Mouse (Mus musculus): ENCODE data around the gene Glmn. TPM values are rescaled to one million over a fixed set of nuclear protein-coding genes. Genes with fewer than 3 reads are reported as not detected.

Glmn gene
- total RNA-seq, 2 experiments from 2014 or later = 19.4 to 23.8 TPM

DNA sequence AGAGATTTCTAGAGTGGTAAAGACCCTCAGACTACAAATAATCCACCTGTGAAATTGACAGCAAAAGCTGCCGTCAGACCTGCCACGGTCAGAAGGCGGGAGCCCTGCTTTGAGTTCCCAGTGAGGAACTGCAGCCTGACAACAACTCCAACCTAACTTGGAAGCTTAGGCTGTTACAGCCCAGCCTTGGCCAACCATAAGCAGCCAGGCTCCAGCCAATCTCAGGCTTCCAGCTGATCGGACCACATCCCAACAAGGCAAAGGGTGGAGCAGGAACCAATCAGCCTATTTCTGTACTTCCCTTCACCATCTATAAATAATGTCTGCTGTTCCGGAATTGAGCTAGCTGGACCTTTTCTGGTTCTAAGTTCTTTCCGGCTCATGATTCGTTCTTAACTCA is 75.8 kb downstream of the Glmn start:
- peak in 1 of 2 experiments; percentile 60 for DNase-seq (ENCODE audit: low spot score in 2 of 2)
- intact Hi-C loops (cut with DNase I) = no loop called here

DNA sequence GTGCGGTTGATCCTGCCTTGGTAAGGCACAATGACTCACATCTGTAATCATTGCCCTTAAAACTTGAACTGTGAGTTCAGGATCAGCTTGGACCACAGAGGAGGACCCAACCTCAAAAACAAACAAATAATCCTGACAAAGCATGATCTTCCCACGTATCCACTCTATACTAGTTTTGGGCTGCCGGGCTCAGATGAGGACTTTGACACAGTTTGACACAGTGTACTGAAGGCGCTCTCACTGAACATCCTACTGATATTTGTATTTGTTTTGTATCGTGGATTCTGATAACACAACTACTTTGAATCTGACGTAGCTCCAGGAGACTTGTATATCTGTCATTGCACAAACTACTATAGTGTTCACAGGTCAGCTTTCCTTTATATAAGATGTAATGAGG is 76.3 kb downstream of the Glmn start:
- DNase-seq (ENCODE audit: low spot score in 2 of 2) = no peak
- intact Hi-C loops (cut with DNase I) = no loop called here

DNA sequence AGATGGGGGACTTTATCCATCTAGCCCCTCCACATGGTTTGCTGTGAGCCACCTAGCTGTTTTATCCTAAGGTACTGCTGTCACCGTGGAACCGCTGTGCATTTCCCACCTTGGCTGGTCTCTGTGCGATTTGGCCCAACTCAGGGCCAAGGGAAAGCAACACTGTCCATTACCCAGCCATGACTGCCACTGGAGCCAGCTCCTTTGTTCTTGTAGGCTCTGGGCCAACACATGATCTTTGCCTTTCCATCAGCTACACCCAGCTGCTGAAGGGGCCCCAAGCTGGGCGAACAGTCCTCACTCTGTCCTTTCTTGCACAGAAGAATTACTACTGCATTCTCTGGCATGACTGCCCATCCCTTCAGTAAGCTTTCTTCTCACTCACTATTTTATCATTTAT is 79.1 kb downstream of the Glmn start:
- no peak for DNase-seq (ENCODE audit: low spot score in 2 of 2)
- intact Hi-C loops (cut with DNase I) = no loop called here

DNA sequence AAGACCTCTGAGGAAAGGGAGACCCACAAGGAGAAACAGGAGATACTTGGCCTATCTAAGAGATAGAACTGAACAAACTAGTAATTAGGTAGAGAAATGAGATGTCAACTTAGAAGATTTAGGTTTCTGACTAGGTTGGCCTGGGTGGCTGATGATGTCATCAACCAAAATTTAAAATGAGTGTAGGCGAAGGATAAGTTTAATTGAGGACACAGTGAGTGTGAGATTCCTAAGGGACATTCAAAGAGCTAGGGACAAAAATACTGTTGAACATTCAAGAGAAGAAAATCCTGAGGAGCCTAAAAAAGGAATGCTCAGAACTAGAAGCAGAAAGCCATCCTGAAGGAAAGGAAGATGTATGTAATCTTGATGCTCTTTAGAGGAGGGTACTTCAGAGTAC is 81.6 kb downstream of the Glmn start:
- intact Hi-C loops (cut with DNase I) = no loop called here
- DNase-seq (ENCODE audit: low spot score in 2 of 2) = no peak

DNA sequence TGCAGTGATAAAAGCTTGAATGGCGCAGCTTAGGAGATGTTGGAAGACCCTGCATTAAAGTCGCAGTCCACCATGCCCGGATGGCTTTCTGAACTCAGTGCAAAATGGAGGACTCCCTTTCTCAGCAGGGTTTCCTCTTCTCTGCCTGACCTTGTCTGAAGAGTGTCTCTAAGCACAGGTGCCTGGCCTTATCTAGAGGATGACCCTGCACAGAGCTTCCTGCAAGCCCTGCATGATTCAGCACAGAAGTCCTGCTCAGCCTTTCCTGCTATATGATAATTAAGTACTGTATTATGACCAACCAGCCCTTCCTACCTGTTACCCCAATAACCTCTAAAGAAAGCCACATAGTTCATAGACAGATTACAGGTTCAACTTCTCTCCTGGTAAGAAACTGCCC is 82.2 kb downstream of the Glmn start:
- no peak for DNase-seq (ENCODE audit: low spot score in 2 of 2)
- intact Hi-C loops (cut with DNase I) = no loop called here

DNA sequence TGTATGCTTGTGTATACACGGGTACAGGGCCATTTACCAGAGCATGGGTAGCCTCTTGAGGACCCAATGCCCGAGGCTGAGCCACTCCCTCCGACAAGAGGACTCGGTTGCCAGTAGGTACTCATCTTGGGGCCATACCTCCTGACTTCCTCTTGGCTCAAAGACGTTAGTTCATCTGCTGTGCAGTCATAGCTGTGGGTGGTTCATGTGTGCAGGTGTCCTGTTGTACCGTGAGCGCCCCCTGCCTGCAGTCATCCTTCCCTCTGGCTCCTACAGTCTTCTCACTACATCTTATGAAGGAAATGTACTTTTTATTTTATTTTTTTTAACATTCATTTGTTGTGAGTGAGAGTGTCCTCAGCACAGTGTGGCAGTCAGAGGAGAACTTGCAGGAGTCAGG is 84.1 kb downstream of the Glmn start:
- DNase-seq (ENCODE audit: low spot score in 2 of 2) = no peak
- intact Hi-C loops (cut with DNase I) = no loop called here

DNA sequence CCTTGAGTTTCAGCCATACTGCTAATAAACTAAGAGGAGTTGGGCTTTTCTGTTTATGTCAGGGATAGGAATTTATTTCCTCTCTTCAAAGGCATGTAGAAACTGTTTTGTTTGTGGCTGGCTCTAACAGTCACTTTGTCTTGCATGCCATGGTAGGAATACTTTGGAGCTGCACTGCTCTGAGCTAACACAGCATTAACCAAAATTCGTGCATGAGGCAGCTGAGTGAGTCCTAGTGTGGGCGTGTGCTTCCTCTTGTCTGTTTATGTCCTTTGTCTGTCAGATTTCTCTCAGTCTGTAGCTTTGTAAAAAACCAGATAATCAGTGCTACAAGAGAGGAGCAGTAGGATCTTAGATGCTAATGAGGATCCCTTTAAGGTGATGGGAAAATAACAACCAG is 86.4 kb downstream of the Glmn start:
- intact Hi-C loops (cut with DNase I) = no loop called here

DNA sequence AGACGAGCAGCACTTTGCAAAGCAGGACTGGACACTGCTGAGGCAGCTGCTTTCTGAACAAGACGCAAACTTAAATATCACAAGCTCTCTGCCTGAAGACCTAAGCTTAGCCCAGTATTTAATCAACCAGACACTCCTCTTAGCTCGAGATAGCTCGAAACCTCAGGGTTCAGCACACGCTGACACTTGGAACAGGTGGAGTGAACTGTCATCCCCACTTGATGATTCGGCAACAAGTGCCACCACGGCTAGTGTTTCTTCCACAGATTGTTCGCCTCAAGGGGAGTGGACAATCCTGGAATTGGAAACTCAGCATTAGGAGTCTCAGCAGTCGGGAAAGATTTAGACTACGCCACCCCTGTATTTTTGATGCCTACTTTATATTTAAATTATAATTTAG is 87.2 kb downstream of the Glmn start:
- intact Hi-C loops (cut with DNase I) = no loop called here
- no peak for DNase-seq (ENCODE audit: low spot score in 2 of 2)

More for the DNA sequence above, 86.4 kb downstream of the Glmn start:
- DNase-seq (ENCODE audit: low spot score in 2 of 2) = no peak

DNA sequence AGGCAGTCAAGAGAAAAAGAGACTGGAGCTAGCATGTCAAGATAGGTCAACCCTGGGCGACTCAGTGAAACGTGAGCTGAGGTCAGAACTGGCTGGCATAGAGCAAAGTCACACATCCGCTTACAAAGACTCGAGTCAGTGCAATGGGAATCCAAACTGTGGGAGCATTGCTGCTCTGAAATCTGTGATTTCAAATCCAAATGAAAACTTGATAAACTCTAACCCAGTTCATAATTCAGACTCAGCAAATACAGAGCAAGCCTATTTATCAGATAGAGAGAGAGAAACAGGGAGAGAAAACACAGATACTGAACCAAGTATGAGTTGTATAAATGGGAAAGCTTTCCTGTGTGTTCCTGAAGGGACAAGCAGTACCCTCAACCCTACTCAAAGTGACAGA is 90.4 kb downstream of the Glmn start, which contains the start of gene Gm42669:
TSS of gene Gm42669 (plus strand) at position 301 of the 400 bp plus-strand sequence.
- intact Hi-C loops (cut with DNase I) = no loop called here
- no peak for DNase-seq (ENCODE audit: low spot score in 2 of 2)

DNA sequence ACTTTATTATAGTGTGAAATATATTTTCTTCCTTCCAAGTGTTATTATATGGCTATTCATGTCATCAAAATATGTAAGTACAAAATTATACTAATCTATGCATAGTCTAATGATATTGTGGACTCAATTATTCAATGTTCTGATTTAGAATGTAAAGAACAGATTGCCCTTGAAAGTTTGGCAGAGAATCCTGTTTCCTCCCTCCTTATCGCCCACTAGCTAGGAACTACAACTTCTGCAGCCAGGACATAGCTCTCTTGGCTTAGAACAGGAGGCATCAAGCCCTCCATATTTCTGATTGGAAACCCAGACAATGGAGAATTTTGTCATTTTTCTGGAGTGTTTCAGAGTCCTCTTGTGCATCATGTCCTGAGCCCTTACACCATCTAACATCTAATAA is 96.9 kb downstream of the Glmn start:
- no peak for DNase-seq (ENCODE audit: low spot score in 2 of 2)
- intact Hi-C loops (cut with DNase I) = no loop called here

DNA sequence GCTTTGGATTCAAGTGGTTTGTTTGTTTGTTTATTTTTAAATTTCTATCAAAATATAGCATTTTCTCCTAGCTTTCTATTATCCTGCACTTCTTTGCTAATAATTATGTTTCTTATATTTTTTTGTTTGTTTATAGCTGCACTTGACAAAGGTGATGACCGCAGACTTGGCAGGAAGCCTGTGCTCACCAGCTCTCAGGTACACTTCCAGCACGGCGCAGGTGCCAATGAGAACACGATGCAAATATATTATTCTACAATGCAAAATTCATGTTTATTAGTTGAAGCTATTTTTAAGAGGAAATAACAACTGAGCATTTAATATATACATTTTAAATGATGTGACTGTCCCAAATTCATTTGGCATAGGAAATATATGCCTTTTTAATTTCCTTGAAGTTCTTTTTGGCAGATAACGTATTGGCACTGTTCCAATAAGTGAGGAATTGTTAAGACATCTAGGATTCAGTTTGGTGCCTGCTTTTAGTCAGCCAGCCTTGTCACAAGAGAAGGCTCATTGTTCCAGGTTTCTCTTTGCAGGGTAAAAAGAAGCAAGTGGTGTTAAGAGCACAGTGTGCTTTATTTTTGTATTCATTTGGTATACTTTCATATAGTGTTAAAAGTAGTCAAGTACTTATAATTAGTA is 97.7 kb downstream of the Glmn start:
- intact Hi-C loops (cut with DNase I) = loop anchor here (2.0 to 5.0 kb wide), 2 partner anchors 63 to 95 kb away; partner anchors contain the start of gene Btbd8
- DNase-seq (ENCODE audit: low spot score in 2 of 2) = no peak

Other genes starting within 250 kb of the Glmn start
- gene Ephx4, start 195.2 kb downstream of the Glmn start, total RNA-seq (2021) = 10 to 100 TPM; 73.7 to 91.4 TPM
- under 1 TPM in 1 of 2 experiments, not detected in 1; 0.18 TPM for gene Lpcat2b, start 166.3 kb downstream of the Glmn start, total RNA-seq (2021)
- gene Btbd8, start 159.9 kb downstream of the Glmn start, total RNA-seq (2021) = 100 to 1,000 TPM; 159 to 177 TPM
- gene Gm42669, start 90.3 kb downstream of the Glmn start, total RNA-seq (2021) = under 1 TPM; 0.30 to 0.59 TPM
- gene 1700028K03Rik, start 63.2 kb downstream of the Glmn start, total RNA-seq (2021) = 1 to 10 TPM in 1 of 2 experiments, under 1 TPM in 1; 0.62 to 2.1 TPM
- 10 to 100 TPM; 21.4 to 24.6 TPM for gene Rpap2, start 515 bp downstream of the Glmn start, total RNA-seq (2021)
- not detected for gene Gfi1, start 128.1 kb upstream of the Glmn start, total RNA-seq (2021)
- not detected for gene Ube2d2b, start 232.2 kb upstream of the Glmn start, total RNA-seq (2021)